Mouse (Mus musculus) forelimb bud, embryonic 11.5 days (tissue): Measurements from ENCODE around the gene Helb.
"Not testable (repeated sequence)": the region's sequence is repeated elsewhere in the genome, so short reads cannot be mapped to it uniquely, and the experiment has no call there.

Experiments used
- DNase-seq: peaks from one replicate; pipeline ENCODE4 v3.0.0-alpha.2; 2012; ENCODE audit warnings: low read depth, low spot score

The Helb gene

GRCm38 (mm10) chr10:120112507-120113396, at the start of gene Helb:
TSS of gene Helb (minus strand) at chr10:120112987.
- peak; percentile 94 for DNase-seq

GRCm38 (mm10) chr10:120160533-120160932, 47.7 kb upstream of the Helb start:
- peak; percentile 4 for DNase-seq

- no peak for DNase-seq
These were observed 41.1 kb upstream of the Helb start for GRCm38 (mm10) chr10:120153911-120154310.

- no peak for DNase-seq
These were observed 38.9 kb upstream of the Helb start for GRCm38 (mm10) chr10:120151672-120152071.

GRCm38 (mm10) chr10:120140916-120141516, 28.2 kb upstream of the Helb start:
- no peak for DNase-seq

GRCm38 (mm10) chr10:120140193-120140592, 27.4 kb upstream of the Helb start:
- DNase-seq = no peak

GRCm38 (mm10) chr10:120136020-120136562, 23.3 kb upstream of the Helb start:
- DNase-seq = no peak

- DNase-seq = no peak
These were observed 20.9 kb upstream of the Helb start for GRCm38 (mm10) chr10:120133697-120134096.

- DNase-seq = peak; percentile 37
These were observed 17.8 kb upstream of the Helb start for GRCm38 (mm10) chr10:120130621-120131020.

- DNase-seq = no peak
These were observed 16.0 kb upstream of the Helb start for GRCm38 (mm10) chr10:120128601-120129277.

- no peak for DNase-seq
These were observed 12.7 kb upstream of the Helb start for GRCm38 (mm10) chr10:120125465-120125857.

- peak; percentile 77 for DNase-seq
These were observed 12.1 kb upstream of the Helb start for GRCm38 (mm10) chr10:120124801-120125464.

- no peak for DNase-seq
These were observed 10.9 kb upstream of the Helb start for GRCm38 (mm10) chr10:120123721-120124120.

- DNase-seq = no peak
These were observed 2.5 kb upstream of the Helb start for GRCm38 (mm10) chr10:120115249-120115648.

- DNase-seq = no peak
These were observed 1.7 kb upstream of the Helb start for GRCm38 (mm10) chr10:120114493-120114892.

- DNase-seq = no peak
These were observed 1.2 kb upstream of the Helb start for GRCm38 (mm10) chr10:120113980-120114379.

GRCm38 (mm10) chr10:120113482-120113881, 695 bp upstream of the Helb start:
- DNase-seq = not testable (repeated sequence)

- DNase-seq = no peak
These were observed 982 bp downstream of the Helb start for GRCm38 (mm10) chr10:120111691-120112319.

GRCm38 (mm10) chr10:120100806-120101205, 12.0 kb downstream of the Helb start:
- no peak for DNase-seq

GRCm38 (mm10) chr10:120097564-120097963, 15.2 kb downstream of the Helb start:
- DNase-seq = no peak

GRCm38 (mm10) chr10:120095716-120096115, 17.1 kb downstream of the Helb start:
- no peak for DNase-seq
